Mouse (Mus musculus): ENCODE data around the gene Armc5. TPM values are rescaled to one million over a fixed set of nuclear protein-coding genes. Genes with fewer than 3 reads are reported as not detected.

Gene Armc5
- total RNA-seq, 1 experiment from 2014 or later: 13.0 TPM

- peak; percentile 33 to 37; a peak in 1 of 4 replicates for ATAC-seq (replicated peaks in 1 of 2; ENCODE audit: insufficient read depth in 1 of 2, low FRiP score in 2 of 2, low TSS enrichment in 1 of 2, low read depth in 1 of 2, poor library complexity in 2 of 2, severe bottlenecking in 2 of 2)
Measured at GRCm38 (mm10) chr7:128270431-128270850, 33.3 kb downstream of the Armc5 start.

GRCm38 (mm10) chr7:128271496-128271895 lies 34.4 kb downstream of the Armc5 start:
- no peak for ATAC-seq (replicated peaks in 1 of 2; ENCODE audit: insufficient read depth in 1 of 2, low FRiP score in 2 of 2, low TSS enrichment in 1 of 2, low read depth in 1 of 2, poor library complexity in 2 of 2, severe bottlenecking in 2 of 2)

GRCm38 (mm10) chr7:128276051-128276450 lies 38.9 kb downstream of the Armc5 start:
- ATAC-seq (replicated peaks in 1 of 2; ENCODE audit: insufficient read depth in 1 of 2, low FRiP score in 2 of 2, low TSS enrichment in 1 of 2, low read depth in 1 of 2, poor library complexity in 2 of 2, severe bottlenecking in 2 of 2): no peak

- no peak for ATAC-seq (replicated peaks in 1 of 2; ENCODE audit: insufficient read depth in 1 of 2, low FRiP score in 2 of 2, low TSS enrichment in 1 of 2, low read depth in 1 of 2, poor library complexity in 2 of 2, severe bottlenecking in 2 of 2)
Measured at GRCm38 (mm10) chr7:128279750-128280149, 42.6 kb downstream of the Armc5 start.

- ATAC-seq (replicated peaks in 1 of 2; ENCODE audit: insufficient read depth in 1 of 2, low FRiP score in 2 of 2, low TSS enrichment in 1 of 2, low read depth in 1 of 2, poor library complexity in 2 of 2, severe bottlenecking in 2 of 2): no peak
Measured at GRCm38 (mm10) chr7:128281765-128282164, 44.6 kb downstream of the Armc5 start.

GRCm38 (mm10) chr7:128282532-128283244 lies 45.5 kb downstream of the Armc5 start:
- no peak for ATAC-seq (replicated peaks in 1 of 2; ENCODE audit: insufficient read depth in 1 of 2, low FRiP score in 2 of 2, low TSS enrichment in 1 of 2, low read depth in 1 of 2, poor library complexity in 2 of 2, severe bottlenecking in 2 of 2)

GRCm38 (mm10) chr7:128284047-128284446 lies 46.9 kb downstream of the Armc5 start:
- no peak for ATAC-seq (replicated peaks in 1 of 2; ENCODE audit: insufficient read depth in 1 of 2, low FRiP score in 2 of 2, low TSS enrichment in 1 of 2, low read depth in 1 of 2, poor library complexity in 2 of 2, severe bottlenecking in 2 of 2)

- ATAC-seq (replicated peaks in 1 of 2; ENCODE audit: insufficient read depth in 1 of 2, low FRiP score in 2 of 2, low TSS enrichment in 1 of 2, low read depth in 1 of 2, poor library complexity in 2 of 2, severe bottlenecking in 2 of 2): no peak
Measured at GRCm38 (mm10) chr7:128285060-128285459, 47.9 kb downstream of the Armc5 start.

GRCm38 (mm10) chr7:128288923-128289544 lies 51.9 kb downstream of the Armc5 start:
- peak; percentile 37 to 65; a peak in 3 of 4 replicates for ATAC-seq (replicated peaks in 1 of 2; ENCODE audit: insufficient read depth in 1 of 2, low FRiP score in 2 of 2, low TSS enrichment in 1 of 2, low read depth in 1 of 2, poor library complexity in 2 of 2, severe bottlenecking in 2 of 2)

Other genes starting within 250 kb of the Armc5 start
- gene Pycard, start 243.5 kb upstream of the Armc5 start, total RNA-seq (2017): 16.9 and 21.1 TPM in 2 replicates
- gene Trim72, start 233.4 kb upstream of the Armc5 start, total RNA-seq (2017): not detected in 2 replicates
- 29.7 and 53.4 TPM in 2 replicates for gene Itgam, start 174.7 kb upstream of the Armc5 start, total RNA-seq (2017)
- 0.56 TPM in 1 of 2 replicates, not detected in the other for gene Gm49368, start 174.7 kb upstream of the Armc5 start, total RNA-seq (2017)
- gene Itgax, start 107.8 kb upstream of the Armc5 start, total RNA-seq (2017): 1.3 and 2.4 TPM in 2 replicates
- gene Itgad, start 83.0 kb upstream of the Armc5 start, total RNA-seq (2017): 0.63 and 0.69 TPM in 2 replicates
- 4.1 and 4.7 TPM in 2 replicates for gene Cox6a2, start 31.0 kb upstream of the Armc5 start, total RNA-seq (2017)
- 6.1 and 9.9 TPM in 2 replicates for gene 9130023H24Rik, start 689 bp downstream of the Armc5 start, total RNA-seq (2017)
- gene Tgfb1i1, start 9.5 kb downstream of the Armc5 start, total RNA-seq (2017): 0.94 and 1.5 TPM in 2 replicates
- 0.50 TPM in 1 of 2 replicates, not detected in the other for gene Slc5a2, start 28.3 kb downstream of the Armc5 start, total RNA-seq (2017)
- 20.9 and 22.7 TPM in 2 replicates for gene BC017158, start 60.8 kb downstream of the Armc5 start, total RNA-seq (2017)
- 22.0 and 56.0 TPM in 2 replicates for gene Rgs10, start 181.4 kb downstream of the Armc5 start, total RNA-seq (2017)
- 65.6 and 89.7 TPM in 2 replicates for gene Tial1, start 224.4 kb downstream of the Armc5 start, total RNA-seq (2017)

Data from hematopoietic stem cell, adult 5-6 weeks (primary cell).